Mouse (Mus musculus) cortical plate, adult 2 months (tissue): ENCODE results near the gene 6430571L13Rik.

Experiments
- CTCF ChIP-seq: fragments of 200-500 bp; IDR thresholded peaks from 2 replicates; pipeline ENCODE4 v1.5.1; 2011; ENCODE audit warnings: mild to moderate bottlenecking, control low read depth, low read length; ENCODE audit not compliant: insufficient read depth; ENCODE audit errors: extremely low read depth
- POLR2A ChIP-seq: fragments of 200-500 bp; IDR thresholded peaks from 2 replicates; pipeline ENCODE4 v1.6.1; 2011; ENCODE audit warnings: mild to moderate bottlenecking, low read length, control low read depth; ENCODE audit not compliant: insufficient read depth; ENCODE audit errors: extremely low read depth

- TF ChIP-seq CTCF (no peak), POLR2A (no peak)
Observed at GRCm38 (mm10) chr9:107340911-107341645, 676 bp downstream of the 6430571L13Rik start.
